Mouse (Mus musculus) gonadal fat pad, adult 2 months (tissue): ENCODE data around the gene Kcnip2. TPM values are rescaled to one million over a fixed set of nuclear protein-coding genes. Genes with fewer than 3 reads are reported as not detected.

ENCODE experiments used
- DNase-seq: peaks from one replicate; pipeline ENCODE4 v3.0.0-alpha.2; 2012; ENCODE audit warnings: low read depth
- polyA plus RNA-seq: library from polyadenylated mRNA; depleted of rRNA; stranded (reverse); fragments of >200 nt; gene quantifications from 2 replicates; pipeline ENCODE4 v1.2.3, GENCODE M21; 2012

The Kcnip2 gene
- polyA plus RNA-seq, 1 experiment, result 2.0 TPM

DNA sequence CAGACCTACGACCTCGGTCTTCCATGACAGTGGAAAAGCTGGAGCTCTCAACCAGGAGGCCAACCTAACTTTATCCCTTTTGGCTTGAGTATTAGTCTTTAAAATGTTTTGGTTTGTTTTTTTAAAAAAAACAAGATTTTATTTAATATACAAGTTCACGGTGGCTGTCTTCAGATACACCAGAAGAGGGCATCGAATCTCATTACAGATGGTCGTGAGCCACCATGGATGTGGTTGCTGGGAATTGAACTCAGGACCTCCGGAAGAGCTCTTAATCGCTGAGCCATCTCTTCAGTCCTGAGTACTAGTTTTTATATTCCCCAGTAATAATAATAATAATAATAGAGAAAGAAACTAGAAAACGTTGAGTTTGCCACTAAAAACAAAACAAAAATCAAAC, 34.2 kb downstream of the Kcnip2 start:
- no peak for DNase-seq

DNA sequence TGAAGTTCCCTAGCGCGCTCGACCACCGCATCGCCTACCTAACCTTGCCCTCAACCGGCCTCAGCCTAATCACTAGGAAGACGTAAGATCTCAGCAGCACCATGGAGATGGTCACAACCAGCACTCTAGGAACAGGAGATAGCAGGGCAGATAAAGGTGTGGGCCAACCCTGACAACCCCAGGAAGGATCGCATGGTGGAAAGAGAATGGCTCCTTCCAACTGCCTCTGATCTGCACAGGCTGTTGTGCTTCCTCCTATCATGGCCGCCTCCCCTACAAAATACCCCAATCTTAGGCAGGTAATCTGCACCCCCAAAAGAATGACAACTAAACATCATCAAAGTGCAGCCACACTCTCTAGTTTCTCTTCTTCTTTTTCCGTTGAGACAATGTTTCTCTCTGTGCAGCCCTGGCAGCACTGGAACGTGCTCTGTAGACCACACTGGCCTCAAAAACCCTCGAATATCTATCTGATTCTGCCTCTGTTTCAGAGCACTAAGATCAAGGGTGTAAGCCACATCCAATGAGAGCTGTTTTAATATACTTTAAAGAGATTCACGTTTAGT, 35.4 kb downstream of the Kcnip2 start:
- no peak for DNase-seq

DNA sequence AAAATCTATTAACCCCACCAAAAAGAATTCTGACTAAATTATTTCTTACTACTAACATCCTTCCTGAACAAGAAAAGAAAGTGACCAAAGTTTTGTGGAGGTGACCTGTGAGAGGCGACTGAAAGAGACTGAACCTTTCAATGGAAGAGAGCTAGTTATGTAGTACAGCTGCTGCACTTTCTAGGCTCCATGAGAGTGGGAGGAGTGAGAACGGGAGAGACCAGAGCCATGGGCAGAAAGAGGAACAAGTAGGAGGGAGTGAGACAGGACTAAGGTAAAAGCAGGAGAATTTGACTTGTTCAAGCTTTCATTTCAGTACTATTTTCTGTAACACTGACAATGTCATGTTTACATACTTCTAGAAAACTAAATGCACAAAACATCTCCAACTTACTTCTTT, 40.4 kb downstream of the Kcnip2 start:
- DNase-seq, result no peak

DNA sequence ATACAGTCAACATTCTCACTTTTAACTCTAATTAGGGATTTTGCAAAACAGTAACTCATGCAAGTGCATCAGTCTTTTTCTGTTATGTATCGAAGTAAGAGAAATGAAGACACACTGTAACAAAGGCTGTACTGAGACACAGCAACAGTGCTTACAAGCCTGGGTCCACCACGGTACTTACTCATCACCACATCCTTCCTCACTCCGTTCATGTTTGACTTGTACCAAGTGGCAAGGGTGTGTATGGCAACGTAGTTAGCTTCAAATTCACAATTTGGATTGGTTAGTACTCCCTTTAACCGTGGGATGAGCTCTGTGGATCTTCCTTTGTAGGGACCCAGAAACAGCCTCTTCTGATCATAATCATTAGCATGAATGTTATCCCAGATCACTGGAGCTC, 44.4 kb downstream of the Kcnip2 start:
- no peak for DNase-seq

DNA sequence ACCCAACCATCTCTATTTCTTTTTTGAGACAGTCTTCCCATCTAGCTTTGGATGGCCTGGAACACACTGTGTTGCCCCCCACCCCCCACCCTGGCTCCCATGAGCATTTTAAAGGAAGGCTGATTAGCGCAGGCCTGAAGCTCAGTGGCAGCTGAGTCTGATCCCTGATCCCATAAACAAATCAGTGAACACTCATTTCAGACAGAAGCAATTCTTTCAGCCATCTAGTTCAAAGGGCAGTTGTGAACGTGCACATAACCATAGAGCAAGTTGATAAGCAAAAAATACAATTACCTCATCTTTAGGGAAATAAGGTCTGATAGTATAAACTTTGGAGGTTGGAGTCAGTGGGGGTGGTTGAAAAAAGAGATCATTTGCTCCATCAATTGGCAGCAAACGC, 55.1 kb downstream of the Kcnip2 start:
- no peak for DNase-seq

DNA sequence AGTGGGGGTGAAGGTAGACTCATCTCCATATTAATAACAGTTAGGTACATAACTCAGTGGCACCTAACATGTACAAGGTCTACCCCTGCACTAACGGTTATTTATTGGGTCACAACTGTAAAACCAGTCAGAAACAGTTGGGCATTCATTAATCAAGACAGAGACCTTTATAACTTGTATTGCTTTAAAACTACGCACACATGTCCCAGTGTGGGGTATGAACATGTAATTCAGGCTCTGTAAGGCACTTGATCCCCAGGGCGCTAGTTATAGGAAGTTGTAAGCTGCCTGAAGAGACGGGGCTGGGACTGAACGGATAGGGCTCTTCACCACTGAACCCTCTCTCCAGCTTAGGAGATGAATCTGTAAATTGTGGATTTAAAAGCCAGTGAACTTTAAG, 57.2 kb downstream of the Kcnip2 start:
- DNase-seq, result no peak

DNA sequence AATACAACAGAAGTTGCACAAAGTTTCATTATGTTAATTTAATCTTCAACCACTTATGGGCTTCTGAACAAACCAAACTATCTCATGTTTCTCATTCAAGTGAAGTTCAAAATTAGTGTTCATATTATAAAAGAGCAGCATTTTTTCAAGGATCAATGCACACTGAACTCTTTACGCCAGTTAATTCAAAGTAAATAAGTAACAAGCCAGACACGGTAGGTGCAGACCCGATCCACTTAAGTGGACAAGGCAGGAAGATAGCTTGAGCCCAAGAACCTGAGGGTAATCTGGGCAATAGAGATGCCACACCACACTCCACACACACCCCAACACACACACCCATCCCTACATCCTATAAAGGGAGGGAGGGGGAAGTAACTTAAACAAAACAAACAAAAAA, 62.3 kb downstream of the Kcnip2 start:
- DNase-seq, result no peak

DNA sequence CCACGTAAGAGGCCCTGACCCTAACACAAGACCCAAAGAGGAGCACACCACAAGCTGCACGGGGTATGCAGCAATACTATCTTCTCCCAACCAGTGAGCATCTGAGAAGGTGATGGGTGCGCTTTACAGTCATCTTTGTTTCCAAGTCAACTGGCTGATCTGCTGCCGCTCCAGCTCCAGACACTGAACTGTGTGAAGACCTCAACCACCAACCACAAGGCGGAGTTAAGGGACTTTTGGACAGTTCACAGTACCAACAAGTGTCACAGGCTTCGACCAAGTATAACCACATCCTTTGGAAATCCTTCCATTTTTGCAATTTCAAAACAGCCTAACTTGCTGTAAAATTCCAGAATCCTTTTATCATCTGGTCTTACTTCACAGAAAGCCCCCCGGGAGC, 64.0 kb downstream of the Kcnip2 start:
- DNase-seq, result no peak

DNA sequence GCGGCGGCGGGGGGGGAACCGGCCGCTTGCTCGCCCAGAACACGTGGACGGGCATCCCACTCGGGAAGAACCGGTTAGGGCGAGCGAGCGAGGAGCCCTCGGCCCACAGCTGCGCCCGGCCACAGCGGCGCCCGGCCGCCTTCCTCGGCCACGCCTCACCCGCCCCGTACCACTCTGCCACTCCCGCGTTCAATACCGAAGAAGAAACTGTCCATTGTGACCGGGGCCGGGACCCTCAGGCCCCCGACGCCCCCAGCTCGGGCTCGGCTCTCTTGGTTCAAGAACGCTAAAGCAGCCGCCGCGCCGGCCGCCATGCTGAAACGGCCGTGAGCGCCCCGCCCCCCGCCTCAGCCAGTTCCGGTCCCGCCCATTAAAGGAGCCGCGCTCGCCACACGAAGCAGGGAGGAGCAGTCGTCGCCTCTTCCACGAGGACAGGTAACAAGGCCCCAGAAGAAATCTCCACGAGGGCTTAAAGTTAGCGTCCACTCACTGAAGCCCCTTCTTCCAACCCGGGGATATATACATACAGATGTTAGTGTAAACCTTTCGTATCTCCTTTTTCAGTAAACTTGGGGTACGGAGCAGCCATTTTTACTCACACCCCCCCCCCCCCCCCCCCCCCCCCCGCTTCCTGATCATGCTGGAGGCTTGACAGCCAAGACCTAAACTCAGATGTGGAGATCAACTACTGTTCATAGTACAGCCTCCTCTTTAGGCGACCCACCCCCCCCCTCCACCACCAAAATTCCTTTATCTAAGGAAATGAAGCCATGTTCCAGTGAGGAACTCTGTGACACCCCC, 66.4 kb downstream of the Kcnip2 start, which contains the start of gene Npm3:
Npm3 (minus strand) TSS at position 349 of the 801 bp plus-strand sequence.
- peak; percentile 13 for DNase-seq

DNA sequence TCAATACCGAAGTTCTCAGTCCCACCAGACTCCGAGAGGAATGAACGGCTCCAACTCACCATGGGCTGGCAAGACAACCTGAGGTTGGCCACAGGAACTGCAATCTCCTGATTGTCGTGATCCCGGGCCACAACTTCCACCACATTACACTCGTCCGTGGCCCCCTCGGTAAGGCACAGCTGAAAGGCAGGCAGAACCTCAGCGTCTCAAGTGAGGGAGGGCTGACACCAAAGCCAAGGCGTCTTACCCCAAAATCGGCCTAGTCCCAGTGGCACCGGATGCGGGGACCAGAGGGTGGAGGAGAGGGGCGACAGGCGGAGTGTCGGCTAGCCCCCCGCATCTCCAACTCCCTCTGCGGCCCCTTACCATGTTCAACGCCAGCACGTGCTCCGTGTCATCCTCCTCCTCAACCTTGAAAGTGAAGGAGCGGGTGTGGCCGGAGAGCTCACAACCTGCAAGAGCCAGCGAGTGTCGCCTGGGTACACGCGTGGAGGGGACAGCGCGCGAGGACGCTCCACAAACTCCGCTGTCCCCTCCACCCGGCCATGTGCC, 67.1 kb downstream of the Kcnip2 start:
- DNase-seq, result no peak

DNA sequence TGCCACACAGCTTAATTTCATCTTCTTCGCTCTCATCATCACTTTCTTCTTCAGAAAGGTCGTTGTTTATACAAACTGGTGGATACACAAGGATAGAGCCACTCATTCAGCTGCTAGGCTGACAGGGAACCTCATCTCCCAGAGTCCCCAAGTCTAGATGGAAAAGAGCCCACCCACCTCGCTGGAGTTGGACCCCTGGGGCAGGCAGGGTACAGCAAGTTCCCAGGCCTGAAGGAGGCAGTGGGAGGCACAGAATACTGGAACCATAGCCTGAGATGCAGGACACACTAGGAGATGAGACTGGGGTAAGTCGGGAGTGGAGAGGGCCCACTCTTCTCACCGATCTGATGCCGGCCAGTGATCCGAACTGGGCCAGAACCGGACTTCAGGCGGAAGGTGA, 67.7 kb downstream of the Kcnip2 start:
- no peak for DNase-seq

DNA sequence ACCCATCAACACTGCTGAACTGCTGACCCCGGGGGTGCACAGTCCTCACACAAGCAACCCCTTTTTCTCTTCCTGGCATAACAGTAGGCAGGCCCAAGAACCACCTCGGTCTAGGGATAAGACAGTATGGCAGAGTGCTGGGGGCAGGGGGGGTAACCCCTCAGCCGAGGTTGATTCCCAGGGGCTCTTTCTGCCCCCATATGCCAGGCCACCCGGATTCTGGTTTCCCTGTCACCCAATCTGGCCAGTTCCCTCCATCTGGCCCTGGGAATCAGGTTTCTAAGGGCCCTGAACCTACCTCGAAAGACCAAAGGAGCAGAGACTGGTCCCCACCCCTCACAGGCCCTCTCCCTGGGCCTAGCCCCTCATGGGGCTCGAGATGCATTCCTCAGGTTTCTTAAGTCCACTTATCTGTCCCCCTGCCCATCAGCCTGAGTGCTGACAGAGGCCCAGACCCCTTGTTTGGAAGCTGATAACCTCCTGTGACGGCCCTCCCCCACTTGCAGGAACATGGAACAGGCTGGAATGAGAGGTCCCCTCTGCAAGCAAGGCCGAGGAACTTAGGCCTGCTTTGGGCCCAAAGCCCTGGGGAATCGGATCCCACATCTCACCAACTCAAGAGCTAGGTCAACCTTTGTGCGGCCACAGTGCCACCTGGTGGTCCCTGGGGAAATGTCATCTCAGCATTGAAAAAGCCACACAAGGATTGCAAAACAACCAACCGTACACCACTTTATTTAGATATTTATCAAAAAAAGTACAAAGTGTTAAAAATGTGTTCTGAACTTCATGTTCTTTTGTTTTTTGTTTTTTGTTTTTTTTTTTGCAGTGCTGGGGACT, 68.6 kb downstream of the Kcnip2 start:
- no peak for DNase-seq

DNA sequence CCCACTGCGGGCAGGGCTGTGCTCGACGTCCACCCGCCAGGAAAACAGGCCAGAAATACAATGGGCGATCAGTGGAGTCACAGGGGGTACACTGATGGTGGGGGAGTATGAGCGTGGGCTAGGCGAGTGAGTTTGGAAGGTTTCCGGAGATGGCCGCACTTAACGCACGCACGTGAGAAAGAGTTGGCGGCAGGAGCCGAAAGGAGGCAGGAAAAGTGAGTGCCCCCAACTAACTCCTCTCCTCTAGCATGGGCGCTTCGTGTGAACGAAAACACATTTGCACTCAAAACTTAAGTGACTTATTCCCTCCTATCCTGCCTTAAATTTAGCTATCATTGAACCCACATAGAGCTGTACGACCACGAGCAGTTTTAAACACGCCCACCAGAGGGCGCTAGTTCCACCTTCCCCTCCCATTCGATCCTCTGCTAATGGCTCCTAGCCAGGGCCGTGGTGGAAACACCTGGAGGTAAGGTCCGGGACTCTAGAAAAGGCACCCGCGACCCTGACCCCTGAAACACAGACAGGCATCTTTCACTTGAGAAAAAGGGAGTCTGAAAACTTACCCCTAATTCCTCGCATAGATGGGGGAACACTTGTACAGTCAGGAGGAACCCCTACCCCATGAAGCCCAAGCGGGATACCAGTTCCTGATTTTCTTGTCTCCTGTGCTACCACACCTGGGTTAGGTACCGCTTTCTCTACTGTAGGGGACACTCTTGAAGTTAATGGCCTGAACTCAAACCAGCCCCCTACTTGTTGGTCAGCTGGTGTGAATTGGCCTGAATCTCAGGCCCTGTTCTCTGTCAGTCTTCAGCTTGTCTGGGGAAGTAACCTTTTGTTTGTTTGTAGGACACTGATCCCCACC, 69.5 kb downstream of the Kcnip2 start:
- DNase-seq, result no peak

DNA sequence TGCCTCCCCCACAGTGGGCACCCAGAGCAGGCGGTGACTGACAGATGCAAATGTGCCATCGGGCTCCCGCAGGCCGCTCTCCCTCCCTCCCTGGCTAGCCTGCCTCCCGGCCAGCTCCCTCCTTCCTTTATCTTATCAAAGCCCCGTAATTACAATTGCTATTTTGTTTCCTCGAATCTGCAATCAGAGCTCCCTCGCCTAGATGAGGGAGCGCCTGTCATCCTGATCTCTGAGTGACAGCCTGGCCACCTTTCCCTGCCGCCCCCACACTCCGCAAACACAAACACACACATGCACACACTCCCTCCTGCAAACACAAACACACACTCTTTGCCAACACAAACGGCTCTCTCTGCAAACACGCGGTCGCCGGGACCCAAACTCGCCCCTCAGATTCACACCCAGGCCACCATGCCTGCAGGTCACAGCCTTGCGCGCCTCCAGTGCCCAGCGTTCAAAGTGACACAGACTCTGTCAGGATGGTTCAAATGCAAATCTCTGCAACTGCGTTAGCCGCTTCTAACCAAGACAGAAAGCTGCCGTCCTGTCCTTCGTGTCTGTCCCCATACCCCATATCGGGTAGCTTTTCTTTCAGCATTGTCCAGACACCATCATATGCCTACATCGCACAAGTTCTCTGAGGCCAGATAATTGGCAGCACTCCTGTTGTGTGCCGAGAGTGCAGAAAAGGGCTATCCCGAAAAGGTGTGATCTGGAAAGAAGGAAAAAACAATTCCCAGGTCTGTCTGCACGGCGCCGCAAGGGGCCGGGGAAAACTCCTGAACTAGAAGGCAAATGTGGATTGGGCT, 70.3 kb downstream of the Kcnip2 start:
- no peak for DNase-seq

DNA sequence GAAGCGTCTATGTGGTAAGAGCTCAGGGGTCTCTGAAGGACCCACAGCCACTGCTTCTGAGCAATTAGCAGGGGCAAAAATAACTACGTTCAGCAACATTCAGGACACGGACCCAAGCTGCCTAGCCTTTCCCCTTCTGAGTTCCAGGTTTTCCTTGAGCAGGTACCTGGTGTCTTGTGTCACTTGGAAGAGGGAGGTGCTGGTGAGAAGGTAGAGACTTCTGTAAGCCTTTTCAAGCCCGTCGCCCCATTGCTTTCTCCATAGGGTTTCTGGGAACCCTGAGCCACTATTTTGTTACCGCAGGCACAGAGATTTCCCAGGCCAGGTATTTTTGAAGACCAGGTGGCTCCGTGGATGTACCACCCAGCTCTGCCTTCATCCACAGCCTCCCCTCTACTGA, 72.2 kb downstream of the Kcnip2 start:
- DNase-seq, result no peak

DNA sequence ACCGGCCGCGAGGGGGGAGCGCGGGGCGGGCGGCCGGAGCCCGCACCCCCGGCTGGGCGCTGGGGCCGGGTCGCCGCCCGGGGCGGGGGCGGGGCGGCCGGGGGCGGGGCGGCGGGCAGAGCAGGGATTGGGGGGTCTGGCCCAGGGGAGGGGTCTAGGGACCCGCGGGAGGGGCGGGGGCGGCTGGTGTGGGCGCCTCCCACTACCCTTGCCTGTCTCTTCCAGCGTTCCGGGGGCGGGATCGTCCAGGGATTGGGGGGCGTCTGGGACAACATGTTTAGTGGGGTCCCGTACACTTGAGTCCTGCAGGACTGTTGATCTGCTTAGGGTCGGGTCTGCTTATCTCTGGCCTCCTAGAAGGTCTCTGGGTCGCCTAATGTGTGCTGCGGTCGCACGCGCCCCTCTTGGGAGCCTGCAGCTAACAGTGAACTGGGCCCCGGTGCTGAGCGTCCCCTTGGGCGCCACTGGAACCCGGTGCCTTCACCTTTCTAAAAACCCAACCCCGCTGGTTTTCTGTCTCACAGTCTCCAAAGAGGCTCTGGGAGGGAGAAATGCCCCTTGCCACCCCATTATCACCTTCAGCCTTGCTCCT, 72.8 kb downstream of the Kcnip2 start:
- no peak for DNase-seq

DNA sequence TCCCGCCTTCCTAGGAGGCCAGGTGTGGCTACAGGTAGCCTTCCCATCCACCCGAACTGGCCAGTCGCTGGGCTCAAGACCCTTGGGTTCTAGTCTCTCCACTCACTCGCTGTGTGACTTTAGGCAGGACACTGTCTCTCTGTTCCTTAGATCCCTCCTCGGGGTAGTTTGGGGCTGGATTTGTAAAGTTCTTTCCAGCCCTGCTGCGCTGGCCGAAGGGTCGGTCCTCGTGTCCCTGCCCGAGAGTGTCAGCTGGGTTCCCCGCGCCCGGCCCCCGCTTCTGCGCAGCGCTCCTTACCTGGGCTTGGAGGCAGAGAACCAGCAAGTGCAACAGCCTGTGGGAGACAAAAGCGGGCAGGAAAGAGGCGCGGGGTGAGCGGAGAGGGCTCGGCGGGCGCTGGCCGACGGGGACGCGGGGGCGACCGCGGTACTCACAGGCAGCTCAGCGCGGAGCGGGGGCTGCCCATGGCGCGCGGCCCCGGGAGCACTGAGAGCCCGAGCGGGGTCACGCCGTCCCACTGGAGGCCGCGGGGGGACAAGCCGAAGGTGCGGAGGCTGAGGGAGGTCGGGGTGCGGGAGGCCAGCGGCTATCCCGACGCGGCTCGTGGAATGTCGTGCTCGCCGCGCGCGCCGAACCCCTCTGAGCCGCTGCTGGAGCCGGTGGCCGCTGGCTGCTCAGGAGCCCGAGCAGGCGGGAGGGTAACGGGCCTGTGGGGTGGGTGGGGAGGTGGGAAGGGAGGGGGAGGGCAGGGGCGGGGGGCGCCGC, 73.5 kb downstream of the Kcnip2 start, which contains the start of gene Fgf8:
Fgf8 (minus strand) TSS at position 698 of the 766 bp plus-strand sequence.
- no peak for DNase-seq
